Mouse (Mus musculus) forebrain, embryonic 14.5 days (tissue): ENCODE data around the gene Armcx5. TPM values are rescaled to one million over a fixed set of nuclear protein-coding genes. Genes with fewer than 3 reads are reported as not detected.

Experiments used
- ATAC-seq: fragments of 200-750 bp; cut with Nextera tagmentation; 2 replicates; pipeline ENCODE4 v1.8.0; 2017; ENCODE audit warnings: mild to moderate bottlenecking, moderate library complexity
- DNase-seq: peaks from one replicate; pipeline ENCODE4 v3.0.0-alpha.2; 2015; ENCODE audit warnings: low spot score
- H3K27ac ChIP-seq: fragments of 300-500 bp; sonication (generic); 2 replicates; pipeline ENCODE4 v1.5.1; 2014; ENCODE audit warnings: low read depth, mild to moderate bottlenecking, control low read depth, low read length, moderate library complexity
- H3K27me3 ChIP-seq: fragments of 300-500 bp; sonication (generic); replicated peaks from 2 replicates; pipeline ENCODE4 v1.6.1; 2014; ENCODE audit warnings: low read length, control low read depth, mixed read lengths; ENCODE audit not compliant: control insufficient read depth, insufficient read depth
- H3K36me3 ChIP-seq: fragments of 300-500 bp; sonication (generic); 2 replicates; pipeline ENCODE4 v1.6.1; 2014; ENCODE audit warnings: low read length, control low read depth; ENCODE audit not compliant: control insufficient read depth, insufficient read depth
- H3K4me1 ChIP-seq: fragments of 300-500 bp; sonication (generic); 2 replicates; pipeline ENCODE4 v1.6.1; 2014; ENCODE audit warnings: antibody characterized with exemption, low read length, control low read depth; ENCODE audit not compliant: control insufficient read depth, insufficient read depth
- H3K4me2 ChIP-seq: fragments of 300-500 bp; sonication (generic); 2 replicates; pipeline ENCODE4 v1.6.1; 2014; ENCODE audit warnings: mild to moderate bottlenecking, control low read depth, low read length
- H3K4me3 ChIP-seq: fragments of 300-500 bp; sonication (generic); 2 replicates; pipeline ENCODE4 v1.5.1; 2014; ENCODE audit warnings: low read depth, low read length, control low read depth
- H3K9ac ChIP-seq: fragments of 300-500 bp; sonication (generic); 2 replicates; pipeline ENCODE4 v1.6.1; 2014; ENCODE audit warnings: mild to moderate bottlenecking, low read length, control low read depth, moderate library complexity
- H3K9me3 ChIP-seq: fragments of 300-500 bp; sonication (generic); replicated peaks from 2 replicates; pipeline ENCODE4 v1.6.1; 2016; ENCODE audit warnings: low read length, control low read depth, mixed read lengths; ENCODE audit not compliant: control insufficient read depth
- WGBS: fragments of 180-500 bp; shearing (Covaris S2); extraction: QIAGEN DNeasy Blood & Tissue Kit; methylation state at CpG from one replicate; pipeline ENCODE4 v1.1.7; 2014; 5-methylcytosine and 5-hydroxymethylcytosine counted together
- polyA plus RNA-seq: library from polyadenylated mRNA; unstranded; fragments of >200 nt; fragmentation: Nextera tagmentation; extraction: Ambion mirVana; gene quantifications from 2 replicates; pipeline ENCODE4 v1.2.1, GENCODE M21; 2014

Armcx5 gene
- 7.6 TPM in 2 replicates for polyA plus RNA-seq

- Histone ChIP-seq H3K4me2 (peak within 1 kb of the TSS; percentile 49), H3K27ac (peak within 1 kb of the TSS; percentile 89), H3K27me3 (no peaks in the 10 kb centered on the region), H3K9me3 (no peaks in the 10 kb centered on the region), H3K4me3 (peak within 1 kb of the TSS; percentile 55), H3K36me3 (0 out of 2 replicates have a peak, but pooled peaks cover 9% of the 10 kb centered on the region), H3K4me1 (no peaks in the 10 kb centered on the region), H3K9ac (peak within 1 kb of the TSS; percentile 70)
- peak; percentile 96 for DNase-seq
- peak; percentile 98 for ATAC-seq
- WGBS: 33% methylated on average over 48 of the region's 48 CpGs
Measured at GRCm38 (mm10) chrX:135742304-135743055, at the start of gene Armcx5, which contains the start of gene Gprasp1. Gene Armcx5 (plus strand): TSS chrX:135742733. Gene Gprasp1 (plus strand): TSS chrX:135742733.

- ATAC-seq: no peak
- WGBS: 75% methylated on average over 1 of the region's 1 CpGs
- H3K36me3 ChIP-seq: no peaks in the 10 kb centered on the region
Measured at GRCm38 (mm10) chrX:135693633-135694032, 48.9 kb upstream of the Armcx5 start, which contains the start of gene Tcp11x2. Gene Tcp11x2 (minus strand): TSS chrX:135693790.

DNA sequence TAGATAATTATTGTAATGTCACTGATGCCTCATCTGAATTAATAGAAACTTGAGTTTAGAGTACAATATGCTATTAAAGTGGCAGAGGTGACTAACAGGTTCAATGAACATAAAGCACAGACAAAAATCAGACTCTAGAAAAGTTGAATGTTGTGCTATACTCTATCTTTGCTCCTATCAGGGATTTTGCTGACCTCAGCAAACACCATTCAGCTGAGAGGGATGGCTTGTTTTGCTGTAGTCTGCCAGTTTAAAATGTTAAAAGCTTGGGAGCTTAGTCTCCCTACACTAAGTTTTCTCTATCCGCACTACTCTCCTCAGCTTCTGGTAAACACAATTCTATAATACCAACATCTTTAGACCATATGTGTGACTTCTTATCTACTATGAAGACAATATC is 39.4 kb upstream of the Armcx5 start:
- no peak overlapping the region for H3K27ac ChIP-seq
- H3K4me3 ChIP-seq: no peak overlapping the region
- H3K9ac ChIP-seq: no peak overlapping the region
- H3K4me2 ChIP-seq: no peak overlapping the region
- H3K27me3 ChIP-seq: no peaks in the 10 kb centered on the region
- no peaks in the 10 kb centered on the region for H3K36me3 ChIP-seq
- ATAC-seq: no peak
- whole genome bisulfite sequencing: 96% methylated on average over 1 of the region's 1 CpGs
- H3K4me1 ChIP-seq: no peaks in the 10 kb centered on the region
- DNase-seq: no peak
- no peaks in the 10 kb centered on the region for H3K9me3 ChIP-seq

More at GRCm38 (mm10) chrX:135693633-135694032, 48.9 kb upstream of the Armcx5 start, which contains the start of gene Tcp11x2:
- Histone ChIP-seq H3K4me1 (no peaks in the 10 kb centered on the region), H3K9me3 (no peaks in the 10 kb centered on the region), H3K4me3 (no peak within 1 kb of the TSS), H3K27me3 (0 out of 2 replicates have a peak, but pooled peaks cover 2% of the 10 kb centered on the region), H3K4me2 (no peak within 1 kb of the TSS), H3K27ac (no peak within 1 kb of the TSS), H3K9ac (no peak within 1 kb of the TSS)
- no peak for DNase-seq

GRCm38 (mm10) chrX:135704349-135704748 is 38.2 kb upstream of the Armcx5 start:
- Histone ChIP-seq H3K4me2 (no peak overlapping the region), H3K27me3 (no peaks in the 10 kb centered on the region), H3K9me3 (no peaks in the 10 kb centered on the region), H3K9ac (no peak overlapping the region), H3K4me3 (no peak overlapping the region), H3K36me3 (no peaks in the 10 kb centered on the region), H3K4me1 (no peaks in the 10 kb centered on the region), H3K27ac (no peak overlapping the region)
- ATAC-seq (no peak), DNase-seq (peak; percentile 0)
- 48% methylated on average over 2 of the region's 2 CpGs for WGBS

- H3K4me2 ChIP-seq: no peak overlapping the region
- H3K9me3 ChIP-seq: no peaks in the 10 kb centered on the region
- 82% methylated on average over 2 of the region's 2 CpGs for WGBS
- no peaks in the 10 kb centered on the region for H3K4me1 ChIP-seq
- no peak overlapping the region for H3K27ac ChIP-seq
- H3K36me3 ChIP-seq: no peaks in the 10 kb centered on the region
- H3K27me3 ChIP-seq: no peaks in the 10 kb centered on the region
- ATAC-seq: no peak
- no peak for DNase-seq
- H3K4me3 ChIP-seq: no peak overlapping the region
- H3K9ac ChIP-seq: no peak overlapping the region
Measured at GRCm38 (mm10) chrX:135712845-135713244, 29.7 kb upstream of the Armcx5 start.

DNA sequence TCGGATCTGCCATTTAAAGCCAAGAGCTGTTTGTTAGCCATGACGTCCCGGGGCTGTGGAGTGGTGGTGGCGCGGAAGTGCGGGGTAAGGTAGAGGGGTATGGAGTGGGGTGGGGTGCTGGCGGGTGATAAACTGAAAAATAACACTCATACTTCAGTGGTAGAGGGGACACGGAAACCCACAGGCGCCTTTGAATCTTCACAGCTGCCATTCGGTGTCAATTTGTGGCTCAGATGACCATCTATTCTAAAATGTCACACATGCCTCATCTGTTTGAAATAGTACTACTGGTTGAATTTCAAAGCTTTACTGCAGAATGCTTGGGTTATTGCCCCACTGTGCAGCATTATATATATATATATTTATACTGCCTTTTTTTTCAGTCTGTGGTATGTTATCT is 17.4 kb upstream of the Armcx5 start, which contains the start of gene Tmsb15a:
Tmsb15a (minus strand) TSS at position 101 of the 400 bp plus-strand sequence.
- no peak within 1 kb of the TSS for H3K4me3 ChIP-seq
- H3K27ac ChIP-seq: no peak within 1 kb of the TSS
- ATAC-seq: no peak
- H3K4me1 ChIP-seq: no peaks in the 10 kb centered on the region
- H3K27me3 ChIP-seq: no peaks in the 10 kb centered on the region
- no peaks in the 10 kb centered on the region for H3K9me3 ChIP-seq
- H3K9ac ChIP-seq: no peak within 1 kb of the TSS
- DNase-seq: no peak
- no peak within 1 kb of the TSS for H3K4me2 ChIP-seq
- H3K36me3 ChIP-seq: no peaks in the 10 kb centered on the region
- 85% methylated on average over 10 of the region's 10 CpGs for WGBS

GRCm38 (mm10) chrX:135738730-135739520 is 3.6 kb upstream of the Armcx5 start:
- Histone ChIP-seq H3K9ac (no peak overlapping the region), H3K4me1 (no peaks in the 10 kb centered on the region), H3K27me3 (no peaks in the 10 kb centered on the region), H3K4me2 (no peak overlapping the region), H3K4me3 (no peak overlapping the region), H3K27ac (no peak overlapping the region), H3K36me3 (no peaks in the 10 kb centered on the region), H3K9me3 (no peaks in the 10 kb centered on the region)
- ATAC-seq (no peak), DNase-seq (no peak)
- 95% methylated on average over 2 of the region's 2 CpGs for WGBS

DNA sequence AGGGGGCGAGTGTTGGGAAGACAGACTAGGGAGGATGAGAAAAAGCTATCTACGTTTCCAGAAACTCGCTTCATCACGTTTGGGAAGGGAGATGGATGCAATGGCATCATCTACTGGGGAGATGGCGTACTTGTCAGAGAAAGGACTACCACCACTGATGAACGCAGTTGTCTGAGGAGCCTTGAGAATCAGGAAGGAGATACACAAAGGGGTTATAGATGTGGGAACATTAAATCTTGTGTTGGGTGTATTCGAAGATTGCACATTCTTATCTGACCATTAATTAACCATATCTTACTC is 473 bp downstream of the Armcx5 start:
- DNase-seq (peak; percentile 8), ATAC-seq (peak; percentile 25)
- Histone ChIP-seq H3K27me3 (no peaks in the 10 kb centered on the region), H3K9me3 (no peaks in the 10 kb centered on the region), H3K4me1 (no peaks in the 10 kb centered on the region), H3K4me3 (peak overlapping the region; percentile 55), H3K36me3 (0 out of 2 replicates have a peak, but pooled peaks cover 10% of the 10 kb centered on the region), H3K9ac (peak overlapping the region; percentile 70), H3K27ac (0 out of 2 replicates have a peak overlapping the region, but pooled peaks have one; percentile 89), H3K4me2 (peak overlapping the region; percentile 49)
- 29% methylated on average over 7 of the region's 7 CpGs for WGBS
